Mouse (Mus musculus): Measurements from ENCODE around the gene Hapln4.

Gene Hapln4

DNA sequence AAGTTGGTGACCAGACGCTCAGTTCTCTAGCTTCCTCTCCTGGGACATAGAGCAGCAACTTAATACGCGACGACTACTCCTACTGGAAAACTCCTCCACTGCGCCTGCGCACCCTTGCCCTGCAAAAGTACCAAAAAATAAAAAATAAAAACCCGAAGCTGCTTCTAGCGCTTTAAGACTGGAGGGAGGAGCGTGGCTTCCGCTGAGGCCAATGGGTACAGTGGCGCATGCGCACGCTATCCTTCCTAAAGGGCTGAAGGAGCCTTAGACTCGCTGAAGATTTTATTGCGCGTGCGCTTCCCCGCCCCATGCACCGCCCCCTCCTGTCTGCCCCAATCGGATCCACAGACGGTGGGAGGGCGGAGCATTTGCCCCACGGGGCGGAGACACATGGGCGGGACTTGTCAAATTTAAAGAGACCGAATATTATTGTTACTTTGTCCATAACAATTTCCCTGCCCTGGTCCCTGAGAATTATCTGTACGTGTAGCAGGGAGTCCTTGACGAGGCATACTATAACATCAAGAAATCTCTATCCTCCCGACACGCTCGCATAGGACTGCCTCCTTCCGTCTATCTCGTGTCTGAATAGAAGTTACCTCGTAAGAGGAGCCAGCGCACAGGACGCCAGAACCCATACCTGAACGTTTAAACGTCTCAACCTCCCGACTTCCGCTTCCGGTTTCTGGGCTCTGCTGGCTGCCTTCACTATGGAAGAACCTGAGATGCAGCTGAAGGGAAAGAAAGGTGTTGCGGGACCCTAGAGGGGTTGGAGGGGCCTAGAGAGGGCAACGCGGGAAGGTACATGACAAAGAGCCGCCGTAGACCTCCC is 56.0 kb downstream of the Hapln4 start, which contains the start of the genes Rfxank, Borcs8 and Mef2b:
TSS of gene Rfxank (minus strand) at position 129 of the 832 bp plus-strand sequence.
TSS of gene Borcs8 (plus strand) at position 474 of the 832 bp plus-strand sequence.
TSS of gene Mef2b (plus strand) at position 686 of the 832 bp plus-strand sequence.
- WGBS: under 1% methylated on average over 46 of the region's 46 CpGs

- WGBS: 9% methylated on average over 9 of the region's 9 CpGs
These were observed 56.7 kb downstream of the Hapln4 start for GRCm38 (mm10) chr8:70139981-70140380.

Measured in cerebral cortex, adult 2 months (tissue).